Mouse (Mus musculus) spleen, adult 2 months (tissue): ENCODE data around the gene Ppip5k2.

Experiments used
- CTCF ChIP-seq: fragments of 200-500 bp; IDR thresholded peaks from 2 replicates; pipeline ENCODE4 v1.5.1; 2011; ENCODE audit warnings: mild to moderate bottlenecking, inconsistent platforms; ENCODE audit not compliant: insufficient read depth, insufficient read length, insufficient replicate concordance; ENCODE audit errors: extremely low read depth
- POLR2A ChIP-seq: fragments of 200-500 bp; IDR thresholded peaks from 2 replicates; pipeline ENCODE4 v1.6.1; 2011; ENCODE audit warnings: low read depth, low read length, inconsistent platforms

GRCm38 (mm10) chr1:97676115-97676514, 94.1 kb downstream of the Ppip5k2 start:
- TF ChIP-seq CTCF (no peak), POLR2A (no peak)
